Mouse (Mus musculus) megakaryocyte, embryonic 14.5 days (primary cell): ENCODE data around the gene Insm1. TPM values are rescaled to one million over a fixed set of nuclear protein-coding genes. Genes with fewer than 3 reads are reported as not detected.

Experiments
- H3K27me3 ChIP-seq: replicated peaks from 2 replicates; pipeline ENCODE3; 2012; ENCODE audit warnings: inconsistent platforms
- H3K36me3 ChIP-seq: replicated peaks from 2 replicates; pipeline ENCODE3; 2012; ENCODE audit warnings: low read length, inconsistent platforms, mixed read lengths
- H3K4me1 ChIP-seq: 2 replicates; pipeline ENCODE4 v1.6.1; 2012; ENCODE audit warnings: inconsistent platforms
- H3K4me3 ChIP-seq: replicated peaks from 2 replicates; pipeline ENCODE3; 2012; ENCODE audit warnings: moderate library complexity, mild to moderate bottlenecking, inconsistent platforms
- H3K9me3 ChIP-seq: 2 replicates; pipeline ENCODE4 v1.6.1; 2012; ENCODE audit warnings: inconsistent platforms
- FLI1 ChIP-seq: IDR thresholded peaks from 2 replicates; pipeline ENCODE4 v1.6.1; 2012; ENCODE audit warnings: low read length, inconsistent platforms, mixed read lengths
- GATA1 ChIP-seq: IDR thresholded peaks from 3 replicates; pipeline ENCODE4 v1.6.1; 2012; ENCODE audit warnings: mixed read lengths, low read length, inconsistent platforms, borderline replicate concordance
- polyA plus RNA-seq: library from polyadenylated mRNA; stranded (reverse); fragments of >175 nt; gene quantifications from 2 replicates; pipeline ENCODE4 v1.2.3, GENCODE M21; 2012; ENCODE audit warnings: low replicate concordance; ENCODE audit not compliant: insufficient read depth

Insm1 gene
- polyA plus RNA-seq, 1 experiment, result not detected

DNA sequence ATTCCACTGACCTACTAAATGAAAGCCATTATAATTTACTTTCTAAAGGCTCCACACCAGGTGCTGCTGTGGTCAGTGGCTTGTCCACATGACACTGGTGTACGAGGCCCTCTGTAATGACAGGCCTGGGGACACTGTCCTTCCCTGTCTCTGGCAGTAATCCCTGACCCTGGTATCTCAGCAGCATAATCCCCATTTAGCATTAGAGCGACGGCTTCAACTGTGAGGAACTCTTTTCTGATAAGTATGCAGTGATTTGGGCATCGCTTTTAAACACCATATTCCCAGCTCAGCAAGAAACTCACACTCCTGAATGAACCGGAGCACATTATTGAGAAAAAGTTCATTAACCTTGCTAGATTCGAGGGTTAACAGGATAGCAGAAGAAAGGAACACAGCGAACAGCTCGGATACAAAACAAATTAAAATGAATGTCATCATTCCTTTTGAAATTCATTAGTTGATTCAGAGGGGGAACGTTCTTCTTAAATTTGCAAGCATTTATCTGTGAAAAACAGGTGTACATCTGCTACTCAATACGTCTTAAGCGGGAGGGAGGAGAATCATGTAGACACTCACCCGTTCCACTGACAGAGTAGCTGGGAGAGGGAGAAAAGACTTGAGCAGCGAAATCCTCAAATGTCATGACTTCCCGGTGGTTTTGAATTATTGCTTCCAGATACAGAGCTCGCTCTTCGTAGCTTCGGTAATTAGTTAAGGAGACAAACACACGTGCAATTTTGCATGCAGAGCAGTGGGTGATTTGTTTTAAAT lies 38.3 kb downstream of the Insm1 start:
- TF ChIP-seq GATA1, result no peak
- TF ChIP-seq FLI1, result no peak
- Histone ChIP-seq H3K36me3 (peaks cover 50% of the 10 kb centered on the region), H3K4me3 (no peak overlapping the region), H3K27me3 (no peaks in the 10 kb centered on the region), H3K9me3 (no peaks in the 10 kb centered on the region), H3K4me1 (peaks cover 21% of the 10 kb centered on the region)

GRCm38 (mm10) chr2:146261146-146261545 lies 39.4 kb downstream of the Insm1 start:
- H3K9me3 ChIP-seq, result no peaks in the 10 kb centered on the region
- H3K4me1 ChIP-seq, result peaks cover 21% of the 10 kb centered on the region
- H3K36me3 ChIP-seq, result peaks cover 53% of the 10 kb centered on the region
- TF ChIP-seq GATA1 (no peak), FLI1 (no peak)
- no peak overlapping the region for H3K4me3 ChIP-seq
- no peaks in the 10 kb centered on the region for H3K27me3 ChIP-seq

DNA sequence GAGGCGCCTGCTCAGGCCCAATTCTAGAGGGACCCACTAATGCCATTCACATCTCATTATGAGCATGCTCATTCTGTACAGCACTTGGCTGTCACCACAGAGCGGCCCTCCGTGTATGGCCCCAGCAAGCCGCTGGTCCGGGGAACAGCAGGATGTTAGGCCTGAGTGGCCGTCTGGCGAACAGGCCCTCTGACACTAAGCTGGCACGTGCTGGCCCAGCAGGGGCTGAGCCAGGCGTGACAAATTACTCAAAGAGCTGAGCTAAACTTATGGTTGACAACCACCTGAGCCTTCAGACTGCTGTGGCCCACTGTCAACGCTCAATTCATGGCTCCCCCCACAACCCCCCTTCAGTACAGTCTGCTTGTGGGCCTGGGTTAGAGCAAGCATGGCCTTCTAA lies 40.5 kb downstream of the Insm1 start:
- Histone ChIP-seq H3K36me3 (peaks cover 57% of the 10 kb centered on the region), H3K4me1 (peaks cover 21% of the 10 kb centered on the region), H3K27me3 (no peaks in the 10 kb centered on the region), H3K4me3 (no peak overlapping the region), H3K9me3 (no peaks in the 10 kb centered on the region)
- TF ChIP-seq GATA1 (no peak), FLI1 (no peak)

- Histone ChIP-seq H3K4me3 (no peak overlapping the region), H3K4me1 (peaks cover 21% of the 10 kb centered on the region), H3K9me3 (no peaks in the 10 kb centered on the region), H3K27me3 (no peaks in the 10 kb centered on the region), H3K36me3 (peaks cover 53% of the 10 kb centered on the region)
- TF ChIP-seq FLI1, result no peak
- TF ChIP-seq GATA1, result no peak
These were observed 41.2 kb downstream of the Insm1 start for GRCm38 (mm10) chr2:146262966-146263365.

GRCm38 (mm10) chr2:146265045-146265444 lies 43.3 kb downstream of the Insm1 start:
- no peaks in the 10 kb centered on the region for H3K27me3 ChIP-seq
- H3K36me3 ChIP-seq, result peaks cover 62% of the 10 kb centered on the region
- no peak overlapping the region for H3K4me3 ChIP-seq
- TF ChIP-seq GATA1, result no peak
- TF ChIP-seq FLI1, result no peak
- H3K9me3 ChIP-seq, result no peaks in the 10 kb centered on the region
- peaks cover 13% of the 10 kb centered on the region for H3K4me1 ChIP-seq

- Histone ChIP-seq H3K4me1 (peaks cover 13% of the 10 kb centered on the region), H3K27me3 (no peaks in the 10 kb centered on the region), H3K36me3 (peaks cover 55% of the 10 kb centered on the region), H3K9me3 (no peaks in the 10 kb centered on the region), H3K4me3 (no peak overlapping the region)
- no peak for TF ChIP-seq FLI1
- no peak for TF ChIP-seq GATA1
These were observed 44.8 kb downstream of the Insm1 start for GRCm38 (mm10) chr2:146266539-146266938.
